Mouse (Mus musculus): ENCODE results near the gene Wnk2.

- no peak for TF ChIP-seq CTCF (IDR thresholded peaks at IDR 0.05; ENCODE audit: low read depth, low read length)
- TF ChIP-seq POLR2A (IDR thresholded peaks at IDR 0.05; ENCODE audit: borderline replicate concordance, low read depth, low read length): no peak
These were observed 157.7 kb downstream of the Wnk2 start for GRCm38 (mm10) chr13:48990138-48990537.

Data from bone marrow macrophage, adult 2 months (primary cell).